Mouse (Mus musculus) retina, adult 2 months (tissue): Measurements from ENCODE around the gene Palld.

Source experiments
- DNase-seq: peaks from one replicate; pipeline ENCODE4 v3.0.0-alpha.2; 2012; ENCODE audit warnings: low read depth, low spot score

Gene Palld

DNA sequence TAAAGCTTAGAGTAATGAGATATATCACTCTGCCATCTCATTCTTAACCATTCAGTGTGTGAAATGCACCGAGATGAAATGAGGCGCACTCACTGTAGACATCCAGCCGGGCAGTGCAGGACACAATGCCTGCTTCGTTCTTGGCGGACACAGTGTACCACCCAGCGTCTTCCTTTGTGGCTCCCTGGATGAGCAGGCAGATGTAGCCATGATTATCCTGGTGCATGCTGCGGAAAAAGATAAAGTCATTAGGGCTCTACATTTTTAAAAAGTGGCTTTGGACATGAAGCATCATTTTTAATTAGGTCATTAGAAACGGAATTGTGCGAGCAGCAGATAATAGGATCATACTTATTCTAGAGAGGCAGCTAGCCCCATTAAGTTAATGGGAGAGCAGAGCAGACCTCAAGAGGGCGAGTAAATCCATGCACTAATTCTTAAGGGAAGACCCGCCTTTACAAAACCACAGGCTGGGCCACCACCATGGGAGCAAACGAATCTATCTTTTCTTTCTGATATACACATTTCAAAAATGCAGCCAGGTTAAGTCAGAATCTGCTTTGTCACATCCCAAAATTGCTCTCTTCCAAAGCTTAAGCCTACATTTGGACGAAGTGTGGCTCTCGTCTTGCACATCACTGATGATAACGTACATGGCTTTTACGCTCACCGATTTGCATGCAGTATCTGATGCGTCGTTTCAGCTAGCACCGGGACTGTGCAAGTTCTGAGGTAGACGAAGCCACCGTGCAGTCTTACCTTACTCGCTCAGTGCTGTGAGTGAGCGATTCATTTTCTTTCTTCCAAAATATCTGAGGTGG is 387.2 kb downstream of the Palld start:
- DNase-seq: no peak

DNA sequence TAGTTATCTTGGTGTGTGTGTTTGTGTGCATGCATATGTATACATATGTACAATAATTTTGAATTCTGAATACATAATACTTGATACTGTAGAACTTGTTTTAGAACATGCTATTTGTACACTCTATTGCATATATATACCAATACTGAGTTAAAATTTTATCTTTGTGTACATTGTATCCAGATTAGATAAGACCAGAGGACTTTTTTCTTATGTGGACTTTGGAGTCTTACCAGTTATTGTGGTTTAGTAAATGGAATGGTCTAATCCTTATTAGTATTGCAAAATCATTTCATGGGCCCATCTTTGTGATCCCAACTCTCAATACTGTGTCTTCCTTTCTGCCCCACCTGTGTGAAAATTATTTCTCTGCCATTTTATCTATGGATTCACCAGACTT is 400.2 kb downstream of the Palld start:
- no peak for DNase-seq

DNA sequence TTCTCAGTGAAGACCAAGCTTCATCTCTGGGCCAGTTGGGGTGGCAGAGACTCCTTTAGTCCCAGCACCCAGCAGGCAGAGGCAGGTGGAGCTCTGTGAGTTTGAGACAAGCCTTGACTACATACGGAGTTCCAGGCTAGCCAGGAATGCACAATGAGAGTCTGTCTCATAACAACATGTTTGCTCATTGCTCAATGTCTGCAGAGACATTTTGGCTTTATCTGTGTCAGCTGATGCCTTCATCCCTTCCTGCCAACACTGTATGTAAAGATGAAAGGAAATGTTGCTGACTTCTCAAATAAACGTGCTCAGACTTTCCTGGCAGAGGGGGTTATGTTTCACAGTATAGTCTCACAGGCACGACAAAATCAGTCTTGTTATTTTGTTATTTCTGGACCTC is 401.6 kb downstream of the Palld start:
- no peak for DNase-seq

DNA sequence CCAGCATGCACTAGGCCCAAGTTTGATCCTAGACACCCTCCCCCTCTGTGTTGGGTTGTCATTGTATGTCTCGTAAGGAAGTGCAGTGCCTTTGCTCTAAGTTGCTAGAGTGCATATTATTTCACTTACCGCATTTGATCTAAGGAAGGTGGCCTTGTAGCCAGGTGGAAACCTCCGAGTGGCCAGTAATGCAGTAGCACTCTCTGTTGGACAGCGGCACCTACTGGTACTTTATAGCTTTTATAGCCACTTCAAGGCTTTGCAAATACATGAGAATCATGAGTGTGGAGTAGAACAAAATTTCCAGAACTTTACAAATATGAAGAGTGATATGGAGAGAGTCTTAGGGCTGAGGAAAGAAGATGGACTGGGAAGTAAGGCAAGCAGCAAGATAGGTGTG is 403.5 kb downstream of the Palld start:
- DNase-seq: no peak

DNA sequence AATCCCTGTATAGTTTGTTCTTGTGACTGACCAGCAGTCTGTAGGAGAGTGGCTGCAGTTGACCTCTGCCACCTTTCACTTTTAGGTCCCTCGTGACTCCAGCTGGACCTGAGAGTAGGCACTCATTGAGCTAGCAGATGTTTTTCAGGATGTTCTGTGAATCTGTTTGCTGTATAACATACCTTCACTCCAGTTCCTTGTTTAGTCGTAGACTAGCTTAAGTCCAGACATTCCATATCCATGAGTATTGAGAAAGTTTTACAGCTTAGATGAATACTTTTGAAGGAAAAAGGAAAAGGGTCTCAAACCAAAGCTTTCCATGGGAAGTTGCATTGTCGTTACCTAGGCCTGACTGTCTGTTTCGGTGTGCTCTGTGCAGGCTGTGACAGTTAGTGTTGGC is 405.4 kb downstream of the Palld start:
- DNase-seq: no peak

DNA sequence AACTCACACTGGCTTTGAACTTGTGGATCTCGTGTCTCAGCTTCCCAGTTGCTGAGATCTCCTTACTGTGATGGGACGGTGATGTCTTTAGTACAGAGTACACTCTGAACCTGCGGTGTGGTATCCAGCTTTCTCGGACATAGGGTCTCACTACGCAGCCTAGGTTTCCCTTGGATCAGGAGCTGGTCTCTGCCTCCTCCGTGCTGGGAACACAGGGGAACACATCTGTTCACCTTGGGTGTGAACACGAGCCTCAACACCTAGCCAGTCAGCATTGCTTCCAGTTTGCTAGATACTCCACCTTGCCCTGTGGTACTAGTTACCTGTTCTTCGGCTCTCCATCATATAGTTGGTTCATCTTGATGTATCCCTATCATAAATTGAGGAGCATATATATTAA is 413.9 kb downstream of the Palld start:
- no peak for DNase-seq

DNA sequence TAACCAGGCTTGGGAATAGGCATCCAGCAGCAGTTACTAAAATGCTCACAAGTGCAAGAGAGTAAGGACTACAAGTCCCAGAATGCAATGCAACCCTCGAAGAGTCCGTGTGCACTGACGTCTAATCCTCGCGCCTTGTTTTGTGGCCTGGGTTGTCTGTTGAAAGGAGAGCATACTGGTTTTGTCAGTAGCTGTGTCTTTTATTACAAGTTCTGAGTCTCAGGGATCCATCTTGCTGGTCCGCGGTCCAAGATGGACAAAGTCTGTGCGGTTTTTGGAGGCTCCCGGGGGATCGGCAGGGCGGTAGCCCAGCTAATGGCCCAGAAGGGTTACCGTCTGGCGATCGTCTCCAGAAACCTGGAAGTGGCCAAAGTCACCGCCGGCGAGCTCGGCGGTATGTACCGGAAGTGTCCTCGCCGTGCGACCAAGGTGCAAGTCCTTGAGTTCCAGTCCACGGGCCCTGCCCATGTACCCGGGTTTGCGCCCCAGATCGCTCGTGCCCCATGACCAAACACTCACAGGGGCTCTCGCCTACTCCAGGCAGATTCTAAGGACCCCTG is 414.8 kb downstream of the Palld start, which contains the start of gene Cbr4:
Cbr4 (plus strand) TSS at position 138 of the 560 bp plus-strand sequence.
- peak; percentile 95 for DNase-seq

DNA sequence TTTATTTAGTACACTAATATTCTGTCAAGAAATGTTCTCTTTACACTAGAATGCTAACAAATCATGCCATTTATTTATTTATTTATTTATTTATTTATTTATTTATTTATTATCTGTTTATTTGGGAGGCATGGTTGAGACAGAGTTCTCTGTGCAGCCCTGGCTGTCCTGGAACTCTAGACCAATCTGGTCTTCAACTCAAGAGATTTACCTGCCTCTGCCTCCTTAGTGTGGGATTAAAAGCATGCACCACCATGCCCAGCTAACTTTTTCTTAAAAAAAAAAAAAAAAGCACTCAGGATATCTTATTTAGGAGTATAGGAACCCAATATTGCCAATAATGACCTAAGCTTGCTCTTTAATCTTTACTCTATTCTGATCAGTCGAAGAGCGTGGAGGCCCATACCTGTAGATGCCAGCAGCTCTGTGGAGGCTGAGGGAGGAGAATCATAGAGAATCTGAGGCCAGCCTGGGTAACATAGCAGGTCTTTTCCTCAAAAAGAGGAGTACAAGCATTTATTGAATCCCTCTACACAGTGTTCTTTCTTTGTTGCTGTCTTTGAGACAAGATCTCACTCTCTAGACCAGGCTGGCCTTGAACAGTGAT is 415.5 kb downstream of the Palld start:
- no peak for DNase-seq

DNA sequence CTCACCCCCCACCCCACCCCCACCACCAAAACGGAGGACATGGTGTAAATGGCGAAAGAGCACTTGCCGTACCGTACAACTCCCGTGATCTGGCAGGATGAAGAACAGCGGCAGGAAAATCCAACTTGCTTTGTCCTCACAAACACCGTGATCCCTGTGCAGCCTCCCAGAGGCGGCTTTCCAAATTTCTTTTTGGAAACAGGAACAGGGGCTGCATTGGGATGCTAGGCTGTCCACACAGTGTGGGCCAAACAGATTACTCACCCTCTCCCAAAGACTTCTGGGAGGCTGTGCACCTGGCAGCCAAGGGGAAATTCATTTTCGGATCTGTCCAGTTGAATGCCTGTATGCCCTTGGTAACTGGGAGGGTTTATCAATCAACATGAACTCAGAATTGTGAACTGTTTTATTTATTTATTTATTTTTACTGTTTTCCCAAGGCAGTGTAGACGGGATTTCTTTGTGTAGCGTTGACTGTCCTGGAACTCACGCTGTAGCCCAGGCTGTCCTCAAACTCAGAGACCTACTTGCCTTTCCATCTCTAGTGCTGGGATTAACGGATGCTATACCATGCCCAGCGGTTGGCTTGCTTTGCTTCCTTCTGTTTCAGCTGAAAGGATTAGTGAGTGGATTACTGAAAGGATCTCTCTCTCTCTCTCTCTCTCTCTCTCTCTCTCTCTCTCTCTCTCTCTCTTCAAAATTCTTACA is 422.1 kb downstream of the Palld start:
- no peak for DNase-seq

DNA sequence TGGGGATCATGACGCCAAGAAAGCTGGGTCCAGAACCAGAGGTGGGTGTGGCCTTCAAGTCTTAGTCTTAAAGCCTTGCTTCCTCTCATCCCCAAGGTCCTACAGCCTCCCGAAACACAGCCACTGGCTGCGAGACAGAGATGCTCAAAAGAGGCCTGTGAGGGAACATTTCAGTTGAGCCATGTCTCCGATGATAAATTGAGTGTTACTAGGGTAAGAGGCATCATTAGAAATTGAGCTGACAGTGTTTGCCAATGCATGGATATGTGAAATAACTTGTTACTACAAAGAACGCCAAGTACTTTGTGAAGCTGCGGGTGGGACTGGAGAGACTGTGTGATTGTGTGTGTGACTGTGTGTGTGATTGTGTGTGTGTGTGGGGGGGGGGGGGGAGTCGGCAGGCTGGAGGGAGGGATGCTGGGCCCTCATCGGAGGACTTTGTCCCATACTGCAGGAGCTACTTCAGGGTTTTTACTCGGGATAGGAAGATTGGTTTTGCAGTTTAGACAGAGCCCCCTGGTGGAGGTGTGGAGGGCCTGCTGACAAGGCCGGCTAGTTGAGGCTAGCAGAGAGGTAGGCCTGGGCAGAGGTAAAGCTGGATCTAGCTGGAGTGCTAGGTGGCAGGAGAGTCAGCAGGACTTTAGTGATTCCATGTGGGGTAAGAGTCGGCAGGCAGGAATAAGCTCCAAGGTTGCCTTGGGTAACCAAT is 422.8 kb downstream of the Palld start:
- DNase-seq: no peak

DNA sequence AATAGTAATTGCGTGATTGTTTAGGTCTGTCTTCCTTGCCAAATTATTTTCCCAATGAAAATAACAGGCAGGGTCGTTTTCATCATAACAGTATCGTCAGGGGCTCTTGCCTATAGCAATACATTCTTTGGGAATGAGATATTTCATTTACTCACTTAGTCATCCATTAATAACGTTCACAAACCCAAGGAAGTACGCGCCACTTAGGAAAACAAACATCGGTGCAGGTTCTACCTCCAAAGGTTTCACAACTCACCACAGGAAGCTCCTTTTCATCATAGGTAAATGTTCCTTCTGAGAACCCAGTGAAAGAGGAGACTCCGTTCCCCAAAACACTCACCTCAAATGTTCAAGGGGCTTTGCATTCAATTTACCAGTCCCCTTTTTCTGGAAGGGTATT is 423.7 kb downstream of the Palld start:
- no peak for DNase-seq

DNA sequence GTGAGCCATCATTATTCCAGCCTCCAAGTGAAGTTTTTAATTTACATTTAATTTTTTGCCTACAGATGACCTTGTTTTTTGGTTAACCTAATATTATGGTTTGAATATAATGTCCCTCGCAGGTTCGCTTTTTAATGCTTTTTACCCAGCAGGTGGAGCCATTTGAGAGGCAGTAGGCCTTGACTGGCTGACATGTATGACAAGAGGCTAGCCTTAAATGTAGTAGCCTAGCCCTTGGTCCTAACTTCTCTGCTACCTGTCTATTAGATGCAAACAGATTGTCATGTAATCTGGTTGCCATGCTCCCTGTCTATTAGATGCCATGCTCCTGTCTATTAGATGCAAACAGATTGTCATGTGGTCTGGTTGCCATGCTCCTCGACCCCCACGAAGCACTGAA is 424.3 kb downstream of the Palld start:
- no peak for DNase-seq

DNA sequence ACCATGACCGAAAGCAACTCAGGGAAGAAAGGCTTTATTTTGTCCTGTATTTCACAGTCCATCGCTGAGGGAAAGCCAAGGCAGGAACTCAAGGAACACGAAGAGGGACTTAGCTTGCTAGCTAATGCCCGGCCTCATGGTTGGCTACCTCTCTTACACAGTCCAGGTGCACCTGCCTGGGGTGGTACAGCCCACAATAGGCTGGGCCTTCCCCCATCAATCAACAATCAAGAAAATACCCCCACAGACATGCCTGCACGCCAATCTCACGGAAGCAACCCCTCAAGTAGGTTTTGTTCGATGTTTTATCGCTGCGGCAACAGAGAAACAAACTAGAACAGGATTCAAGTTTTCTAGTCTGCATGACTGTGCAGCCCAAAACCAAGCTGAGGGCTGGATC is 426.3 kb downstream of the Palld start:
- DNase-seq: no peak

DNA sequence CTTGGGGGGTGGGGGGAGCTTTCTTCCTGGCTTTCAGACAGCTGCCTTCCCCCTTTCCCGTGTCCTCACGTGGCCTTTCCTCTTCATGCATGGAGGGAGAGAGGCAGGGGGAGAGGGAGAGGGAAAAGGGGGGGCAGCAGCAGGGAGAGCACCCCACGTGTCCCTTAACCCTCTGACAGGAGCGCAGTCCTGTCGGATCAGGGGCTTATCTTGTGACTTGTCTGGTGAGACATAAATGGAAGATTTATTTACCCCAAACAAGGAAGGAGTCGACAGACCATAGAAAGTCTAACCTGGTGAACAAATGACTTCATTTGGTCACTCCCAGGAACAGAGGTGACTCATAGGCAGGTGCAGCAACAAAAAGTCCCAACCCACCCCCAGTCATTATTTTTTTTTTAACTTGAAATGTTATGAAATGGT is 427.2 kb downstream of the Palld start:
- no peak for DNase-seq

DNA sequence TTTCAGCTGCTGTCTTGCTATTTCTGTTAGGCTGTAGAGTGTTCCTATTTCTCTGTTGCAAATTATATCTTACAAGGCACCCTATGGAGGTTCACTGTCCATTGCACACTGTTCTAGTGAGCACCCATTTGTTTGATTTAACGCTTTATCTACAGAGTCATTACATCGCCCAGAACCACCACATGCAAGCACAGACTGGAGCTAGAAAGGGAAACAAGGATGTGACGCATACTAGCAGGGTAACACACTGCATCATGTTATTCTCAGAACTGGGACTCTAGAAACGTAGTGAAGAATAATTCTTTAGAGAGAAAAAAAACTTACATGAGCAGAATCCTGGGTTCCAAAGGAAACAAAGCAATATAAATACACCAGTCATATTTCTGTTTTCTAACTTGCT is 432.3 kb downstream of the Palld start:
- DNase-seq: no peak

DNA sequence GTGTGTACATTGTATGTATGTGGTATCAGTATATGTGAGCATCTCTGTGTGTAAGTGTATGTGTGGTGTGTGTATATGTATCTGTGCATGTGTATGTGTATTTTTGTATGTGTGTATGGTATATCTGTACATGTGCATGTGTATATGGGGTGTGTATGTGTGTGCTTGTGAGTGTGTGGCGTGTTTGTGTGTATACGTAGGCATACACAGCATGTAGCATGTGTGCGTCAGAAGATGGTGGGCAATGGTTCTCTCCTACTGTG is 435.0 kb downstream of the Palld start:
- no peak for DNase-seq

DNA sequence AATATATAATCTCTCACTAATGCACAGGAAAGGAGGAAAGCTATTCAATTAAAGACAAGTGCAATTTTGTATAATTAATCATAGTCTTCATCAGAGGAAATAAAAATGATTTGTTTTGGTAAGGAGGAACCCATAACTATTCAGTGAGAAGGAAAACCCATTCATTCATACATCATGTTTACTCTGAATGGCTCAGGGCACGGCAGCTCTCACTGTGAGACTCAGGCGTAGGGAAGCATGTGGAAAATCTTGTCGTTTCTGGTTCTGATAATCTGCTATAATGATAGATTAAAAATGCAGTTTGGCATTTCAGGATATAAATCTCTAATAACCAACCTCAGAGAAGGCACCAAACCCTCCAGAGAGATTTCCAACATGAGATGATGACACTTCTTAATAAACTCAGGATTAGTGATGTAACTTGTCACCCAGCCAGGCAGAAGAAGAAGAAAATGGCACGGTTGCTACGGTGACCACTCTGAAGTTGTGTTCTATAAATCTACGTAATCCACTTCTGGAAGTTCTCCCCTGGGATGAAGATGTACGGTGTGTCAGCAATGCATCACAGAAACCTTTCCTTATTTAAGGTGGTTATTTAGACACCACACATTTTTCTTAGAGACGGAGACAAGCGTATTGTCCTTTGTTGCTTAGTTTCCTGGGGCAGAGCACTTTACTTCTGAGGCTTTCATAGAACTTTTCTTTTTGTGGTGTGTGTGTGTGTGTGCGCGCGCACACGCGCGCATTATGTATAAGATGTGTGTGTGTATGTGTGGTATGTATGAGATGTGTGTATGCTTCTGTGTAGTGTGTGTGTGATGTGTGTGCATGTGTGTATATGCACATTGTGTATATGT is 435.6 kb downstream of the Palld start:
- no peak for DNase-seq

DNA sequence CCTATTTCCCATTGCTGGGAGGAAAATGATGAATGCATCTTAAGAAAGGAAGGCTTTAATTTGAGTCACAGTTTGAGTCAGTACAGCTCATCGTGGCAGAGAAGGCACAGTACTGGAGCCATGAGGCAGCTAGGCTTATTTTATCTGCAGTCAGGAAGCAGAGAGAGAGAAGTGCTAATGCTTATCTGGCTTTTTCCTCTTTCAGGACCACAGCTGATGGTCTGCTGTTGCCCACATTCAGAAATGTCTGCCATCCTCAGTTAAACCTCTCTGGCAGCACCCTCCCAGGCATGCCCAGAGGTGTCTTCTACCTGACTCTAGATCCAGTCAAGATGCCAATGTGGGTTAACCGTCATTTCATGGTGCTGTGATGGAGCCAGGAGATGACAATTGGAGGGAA is 438.1 kb downstream of the Palld start:
- DNase-seq: no peak

DNA sequence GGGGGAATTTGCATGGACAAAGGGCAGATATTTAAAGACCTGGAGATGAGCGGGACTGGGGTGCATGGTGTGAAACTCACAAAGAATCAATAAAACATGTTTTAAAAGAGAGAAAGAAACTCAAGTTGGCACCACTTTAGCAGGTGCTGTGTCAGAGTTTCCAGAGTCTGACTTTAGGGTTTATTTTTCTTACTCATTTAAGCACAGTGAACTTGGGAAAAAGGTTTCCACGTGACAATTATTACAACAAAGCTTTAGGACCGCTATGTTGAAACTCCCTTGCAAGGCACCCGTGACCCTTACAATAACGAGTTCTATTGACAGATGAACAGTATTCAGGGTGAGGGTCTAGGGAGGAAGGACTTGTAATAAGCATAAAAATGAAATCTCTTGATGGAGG is 440.3 kb downstream of the Palld start:
- DNase-seq: no peak
